Mouse (Mus musculus) bone marrow macrophage, adult 2 months (primary cell): ENCODE measurements around the gene Lipo1. TPM values are rescaled to one million over a fixed set of nuclear protein-coding genes. Genes with fewer than 3 reads are reported as not detected.
"Not testable (repeated sequence)": the region's sequence is repeated elsewhere in the genome, so short reads cannot be mapped to it uniquely, and the experiment has no call there.

ENCODE experiments used
- H3K27ac ChIP-seq: 2 replicates; pipeline ENCODE4 v1.5.1; 2012; ENCODE audit warnings: low read depth, low read length; ENCODE audit not compliant: insufficient read depth
- H3K4me1 ChIP-seq: 2 replicates; pipeline ENCODE4 v1.6.1; 2012; ENCODE audit warnings: low read length; ENCODE audit not compliant: control insufficient read depth, insufficient read depth
- H3K4me3 ChIP-seq: 2 replicates; pipeline ENCODE4 v1.5.1; 2012; ENCODE audit warnings: mild to moderate bottlenecking, low read length, moderate library complexity; ENCODE audit not compliant: insufficient read depth
- CTCF ChIP-seq: IDR thresholded peaks from 2 replicates; pipeline ENCODE4 v1.5.1; 2012; ENCODE audit warnings: low read depth, mild to moderate bottlenecking, low read length, moderate library complexity
- POLR2A ChIP-seq: IDR thresholded peaks from 2 replicates; pipeline ENCODE4 v1.6.1; 2012; ENCODE audit warnings: mild to moderate bottlenecking, low read depth, low read length, borderline replicate concordance
- polyA plus RNA-seq: library from polyadenylated mRNA; stranded (reverse); fragments of >200 nt; gene quantifications from 2 replicates; pipeline ENCODE4 v1.2.4, GENCODE M21; 2012; ENCODE audit not compliant: missing spikeins, insufficient read depth, insufficient read length

Lipo1 gene
- 0.37 TPM in 1 of 2 replicates, not detected in the other for polyA plus RNA-seq

DNA sequence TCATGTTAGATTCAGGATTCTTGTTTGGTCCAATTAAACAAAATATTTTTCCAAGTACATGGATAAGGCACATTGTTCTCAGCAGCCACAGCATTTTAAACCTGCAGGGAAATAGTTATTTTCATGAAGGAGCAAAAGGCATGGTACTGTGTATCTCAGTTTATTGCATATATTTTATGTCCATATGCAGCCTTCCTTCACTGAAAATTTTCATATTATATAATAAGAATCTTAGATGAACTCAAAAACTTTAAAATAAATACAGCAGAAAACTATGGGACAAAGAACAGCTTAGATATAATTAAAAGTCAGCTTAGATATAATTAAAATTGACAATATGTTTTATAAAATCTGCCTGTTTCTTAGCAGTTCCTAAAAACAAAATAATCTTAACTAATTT, at the start of gene Lipo1:
Lipo1 (minus strand) TSS at position 101 of the 400 bp plus-strand sequence.
- H3K27ac ChIP-seq, H3K4me3 ChIP-seq, H3K4me1 ChIP-seq: not testable (repeated sequence)

- Histone ChIP-seq H3K4me3 (no peak overlapping the region), H3K27ac (no peak overlapping the region), H3K4me1 (no peaks in the 10 kb centered on the region)
- TF ChIP-seq CTCF (no peak), POLR2A (no peak)
Measured at GRCm38 (mm10) chr19:33786576-33787277, 532 bp downstream of the Lipo1 start.

GRCm38 (mm10) chr19:33761287-33762086, 25.8 kb downstream of the Lipo1 start, which contains the start of gene Lipo3:
Lipo3 (minus strand) TSS chr19:33761951.
- H3K4me1 ChIP-seq, H3K27ac ChIP-seq, H3K4me3 ChIP-seq: not testable (repeated sequence)

- not testable (repeated sequence) for H3K4me1 ChIP-seq, H3K27ac ChIP-seq, H3K4me3 ChIP-seq
Measured at GRCm38 (mm10) chr19:33751259-33751658, 36.0 kb downstream of the Lipo1 start, which contains the start of gene Lipo2. Lipo2 (minus strand) TSS chr19:33751359.

Other genes starting within 250 kb of the Lipo1 start
- gene Gm8978, start 162.2 kb downstream of the Lipo1 start, polyA plus RNA-seq, result not detected in 2 replicates
- gene Lipo2, start 36.1 kb downstream of the Lipo1 start, polyA plus RNA-seq, result not detected in 2 replicates
- gene Lipo3, start 25.5 kb downstream of the Lipo1 start, polyA plus RNA-seq, result 21.0 and 23.9 TPM in 2 replicates
- not detected in 2 replicates for gene Lipf, start 173.7 kb upstream of the Lipo1 start, polyA plus RNA-seq
- not detected in 2 replicates for gene Lipk, start 220.8 kb upstream of the Lipo1 start, polyA plus RNA-seq